Mouse (Mus musculus): ENCODE results near the gene Gcdh. TPM values are rescaled to one million over a fixed set of nuclear protein-coding genes. Genes with fewer than 3 reads are reported as not detected.
"Not testable (repeated sequence)": the region's sequence is repeated elsewhere in the genome, so short reads cannot be mapped to it uniquely, and the experiment has no call there.

The Gcdh gene
- total RNA-seq, 2 experiments from 2014 or later, result 22.1 to 28.2 TPM

DNA sequence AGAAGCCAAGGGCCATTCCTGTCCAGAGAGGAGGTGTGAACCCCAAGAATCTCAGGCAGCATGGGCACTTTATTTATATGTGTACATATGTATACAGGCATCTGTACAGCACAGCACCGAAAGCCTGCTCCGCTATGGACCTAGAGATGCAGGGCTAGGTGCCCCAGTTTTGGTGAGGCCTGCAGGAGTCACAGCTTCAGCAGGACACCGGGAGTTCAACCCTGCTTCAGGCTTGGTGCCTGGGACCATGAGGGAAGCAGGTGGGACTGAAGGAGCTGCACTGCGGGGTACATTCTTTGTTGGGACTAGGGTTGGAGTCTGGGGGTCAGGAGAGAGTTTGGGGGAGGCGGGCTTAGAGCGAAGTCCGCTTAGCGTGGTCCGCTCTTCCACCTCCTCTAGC, 18.1 kb upstream of the Gcdh start:
- DNase-seq (ENCODE audit: low spot score in 2 of 2), result no peak

GRCm38 (mm10) chr8:84910551-84910950, 16.8 kb upstream of the Gcdh start:
- DNase-seq (ENCODE audit: low spot score in 2 of 2), result no peak

DNA sequence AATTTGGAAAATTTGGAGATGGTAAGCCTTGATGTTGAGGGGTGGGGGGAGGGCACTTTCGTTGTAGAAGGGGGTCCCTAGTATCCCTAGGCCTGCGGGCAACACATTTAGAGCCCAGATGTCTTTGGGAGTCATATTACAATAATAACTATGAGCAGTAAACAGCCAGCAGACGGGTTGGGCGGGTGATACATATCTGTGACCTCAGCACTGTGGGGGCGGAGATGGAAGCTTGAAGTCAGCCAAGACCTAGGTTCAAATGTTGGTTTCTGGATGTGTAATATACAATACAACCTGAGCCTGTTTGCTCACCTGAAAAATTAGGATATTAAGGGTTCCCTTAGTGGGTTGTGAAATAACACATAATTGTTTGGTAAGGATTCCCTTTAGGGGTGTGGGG, 16.2 kb upstream of the Gcdh start:
- no peak for DNase-seq (ENCODE audit: low spot score in 2 of 2)

DNA sequence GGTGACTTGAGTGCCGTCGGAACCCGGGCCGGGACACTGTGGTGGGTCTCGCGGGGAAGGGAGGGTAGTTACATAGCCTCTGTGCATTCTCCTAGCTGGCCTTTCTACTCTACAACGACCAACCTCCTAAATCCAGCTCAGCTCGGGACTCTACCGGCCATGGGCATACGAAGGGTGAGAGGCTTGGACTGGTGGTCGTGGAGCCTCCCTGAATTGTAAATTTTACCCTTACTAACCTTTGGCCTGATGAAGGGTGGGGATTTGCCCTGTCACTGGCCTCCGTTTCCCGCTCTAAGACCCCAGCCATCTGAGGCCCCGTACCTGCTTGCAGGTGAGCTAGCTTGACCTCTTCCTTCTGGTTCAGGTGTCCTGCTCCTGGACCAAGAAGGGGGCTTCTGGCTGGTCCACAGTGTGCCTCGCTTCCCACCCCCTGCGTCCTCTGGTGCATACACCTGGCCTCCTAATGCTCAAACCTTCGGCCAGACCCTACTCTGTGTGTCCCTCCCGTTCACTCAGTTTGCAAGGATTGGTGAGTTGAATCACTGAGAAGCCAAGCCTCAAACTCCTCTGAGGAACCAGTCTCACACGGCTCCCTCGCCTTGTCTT, 15.5 kb upstream of the Gcdh start:
- DNase-seq (ENCODE audit: low spot score in 2 of 2), result no peak

DNA sequence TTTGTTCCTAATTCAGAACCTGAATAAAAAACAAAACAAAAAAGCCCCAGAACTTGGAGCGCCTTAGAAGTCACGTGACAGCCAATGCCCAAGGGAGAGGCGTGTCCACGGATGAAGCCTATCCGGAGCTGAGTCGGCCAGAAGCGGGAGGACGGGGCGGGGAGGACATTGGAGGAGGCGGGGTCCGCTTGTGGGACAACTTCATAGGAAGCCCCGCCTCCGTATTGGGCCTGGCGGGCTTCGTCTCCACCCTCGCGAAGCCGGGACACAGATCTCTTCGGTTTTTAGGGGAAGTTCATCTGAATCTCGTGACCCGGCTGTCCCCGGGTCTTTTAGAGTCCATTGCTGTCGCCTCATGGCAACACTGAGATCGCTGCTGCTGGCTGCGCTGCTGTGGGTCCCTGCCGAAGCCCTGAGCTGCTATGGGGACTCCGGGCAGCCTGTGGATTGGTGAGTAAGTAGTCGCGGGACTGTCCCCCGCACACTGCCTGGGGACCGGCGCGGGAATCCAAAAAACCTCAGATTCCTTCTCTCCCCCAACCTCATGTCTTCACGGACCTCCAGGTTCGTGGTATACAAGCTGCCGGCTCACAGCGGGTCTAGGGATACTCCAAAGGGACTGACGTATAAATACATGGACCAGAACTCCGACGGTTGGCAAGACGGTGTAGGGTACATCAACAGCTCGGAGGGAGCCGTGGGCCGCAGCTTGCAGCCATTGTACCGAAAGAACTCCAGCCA, 14.9 kb upstream of the Gcdh start, which contains the start of gene Dnase2a:
Dnase2a (plus strand) TSS at position 140 of the 741 bp plus-strand sequence.
- DNase-seq (ENCODE audit: low spot score in 2 of 2), result peak; percentile 93 to 97

DNA sequence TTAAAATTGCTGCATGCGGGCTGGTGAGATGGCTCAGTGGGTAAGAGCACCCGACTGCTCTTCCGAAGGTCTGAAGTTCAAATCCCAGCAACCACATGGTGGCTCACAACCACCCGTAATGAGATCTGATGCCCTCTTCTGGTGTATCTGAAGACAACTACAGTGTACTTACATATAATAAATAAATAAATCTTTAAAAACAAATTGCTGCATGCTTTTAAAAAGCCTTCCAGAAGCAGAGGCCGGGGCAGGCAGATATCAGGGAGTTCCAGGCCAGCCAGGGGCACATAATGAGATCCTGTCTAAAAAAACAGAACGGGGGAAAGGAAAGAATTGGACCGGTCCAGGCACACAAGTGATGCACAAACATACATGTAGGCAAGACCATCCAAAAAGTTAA, 14.3 kb upstream of the Gcdh start:
- DNase-seq (ENCODE audit: low spot score in 2 of 2), result not testable (repeated sequence)

- DNase-seq (ENCODE audit: low spot score in 2 of 2), result no peak
These were observed 13.8 kb upstream of the Gcdh start for GRCm38 (mm10) chr8:84907493-84907892.

DNA sequence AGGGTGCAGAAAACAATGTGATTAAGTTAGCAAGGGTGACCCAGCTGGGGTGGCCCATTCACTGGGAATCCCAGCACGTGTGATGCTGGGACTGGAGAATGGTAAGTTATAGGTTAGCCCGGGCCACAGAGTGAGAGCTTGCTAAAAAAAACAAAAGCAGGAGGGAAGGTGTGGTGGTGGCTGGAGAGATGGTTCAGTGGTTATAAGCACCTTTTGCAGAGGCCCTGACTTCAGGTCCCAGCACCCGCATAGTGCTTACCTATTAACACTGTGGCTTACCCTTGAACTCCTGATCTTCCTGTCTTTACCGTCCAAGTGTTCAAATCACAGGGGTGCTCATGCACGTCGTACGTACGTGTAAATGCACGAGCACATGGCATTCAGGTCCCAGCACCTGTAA, 13.3 kb upstream of the Gcdh start:
- no peak for DNase-seq (ENCODE audit: low spot score in 2 of 2)

DNA sequence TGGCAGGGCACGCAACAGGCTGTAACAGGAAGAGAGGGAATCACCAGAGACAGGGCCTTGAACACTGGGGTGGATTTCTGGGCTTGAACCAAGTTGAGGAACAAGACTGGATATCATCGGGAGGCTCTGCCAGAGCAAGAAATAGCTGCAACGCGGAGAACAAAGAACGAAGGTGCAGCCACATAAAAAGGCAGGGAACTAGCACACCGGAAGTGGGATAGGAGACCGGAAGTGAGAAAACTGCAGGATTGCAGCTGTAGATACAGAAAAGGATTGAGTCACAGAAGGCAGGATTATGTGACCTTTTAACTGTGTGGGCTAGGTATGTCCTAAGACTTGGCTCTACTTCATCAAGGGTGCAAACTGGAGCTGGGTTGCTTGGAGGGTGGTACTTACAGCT, 10.6 kb upstream of the Gcdh start:
- no peak for DNase-seq (ENCODE audit: low spot score in 2 of 2)

GRCm38 (mm10) chr8:84902920-84903661, 9.4 kb upstream of the Gcdh start:
- DNase-seq (ENCODE audit: low spot score in 2 of 2), result peak; percentile 87 to 93

GRCm38 (mm10) chr8:84902367-84902919, 8.7 kb upstream of the Gcdh start:
- no peak for DNase-seq (ENCODE audit: low spot score in 2 of 2)

DNA sequence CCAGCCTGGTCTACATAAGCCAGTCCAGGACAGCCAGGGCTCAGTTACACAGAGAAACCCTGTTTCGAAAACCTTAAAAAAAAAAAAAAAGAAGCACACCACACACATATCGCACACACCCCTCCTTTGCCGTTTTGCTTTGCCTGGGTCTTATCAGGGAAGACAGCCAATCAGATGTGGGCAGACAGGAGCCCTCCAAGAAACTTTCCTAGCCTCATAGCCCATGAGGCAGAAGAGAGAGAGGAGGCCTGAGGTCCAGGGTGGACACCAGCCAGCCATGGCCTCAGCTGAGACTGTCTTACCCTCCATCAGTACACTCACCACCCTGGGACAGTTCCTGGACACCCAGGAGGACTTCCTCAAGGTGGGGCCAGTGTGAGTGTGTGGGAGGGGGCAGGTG, 8.0 kb upstream of the Gcdh start, which contains the start of gene Klf1:
Klf1 (plus strand) TSS at position 177 of the 400 bp plus-strand sequence.
- no peak for DNase-seq (ENCODE audit: low spot score in 2 of 2)

DNA sequence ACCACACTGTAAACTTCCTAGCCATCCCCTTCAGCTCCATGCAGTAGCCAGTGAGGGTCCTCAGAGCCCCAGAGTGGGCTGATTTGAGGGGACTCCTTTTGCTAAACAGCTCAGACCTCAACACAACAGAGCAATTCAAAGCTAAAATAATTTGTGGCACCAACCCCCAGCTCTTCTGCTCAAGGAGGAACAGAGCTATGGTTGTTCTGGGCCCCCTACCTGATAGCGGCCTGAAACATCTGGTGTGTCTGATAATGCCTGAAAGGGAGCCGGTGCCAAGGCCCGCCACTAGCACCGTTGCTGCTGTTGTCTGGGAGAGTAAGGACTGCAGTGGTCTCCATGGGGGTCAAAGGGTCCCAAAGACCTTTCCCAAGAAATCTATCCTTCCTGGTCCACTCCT, 7.3 kb upstream of the Gcdh start:
- no peak for DNase-seq (ENCODE audit: low spot score in 2 of 2)

- DNase-seq (ENCODE audit: low spot score in 2 of 2), result no peak
These were observed 2.2 kb upstream of the Gcdh start for GRCm38 (mm10) chr8:84895963-84896362.

DNA sequence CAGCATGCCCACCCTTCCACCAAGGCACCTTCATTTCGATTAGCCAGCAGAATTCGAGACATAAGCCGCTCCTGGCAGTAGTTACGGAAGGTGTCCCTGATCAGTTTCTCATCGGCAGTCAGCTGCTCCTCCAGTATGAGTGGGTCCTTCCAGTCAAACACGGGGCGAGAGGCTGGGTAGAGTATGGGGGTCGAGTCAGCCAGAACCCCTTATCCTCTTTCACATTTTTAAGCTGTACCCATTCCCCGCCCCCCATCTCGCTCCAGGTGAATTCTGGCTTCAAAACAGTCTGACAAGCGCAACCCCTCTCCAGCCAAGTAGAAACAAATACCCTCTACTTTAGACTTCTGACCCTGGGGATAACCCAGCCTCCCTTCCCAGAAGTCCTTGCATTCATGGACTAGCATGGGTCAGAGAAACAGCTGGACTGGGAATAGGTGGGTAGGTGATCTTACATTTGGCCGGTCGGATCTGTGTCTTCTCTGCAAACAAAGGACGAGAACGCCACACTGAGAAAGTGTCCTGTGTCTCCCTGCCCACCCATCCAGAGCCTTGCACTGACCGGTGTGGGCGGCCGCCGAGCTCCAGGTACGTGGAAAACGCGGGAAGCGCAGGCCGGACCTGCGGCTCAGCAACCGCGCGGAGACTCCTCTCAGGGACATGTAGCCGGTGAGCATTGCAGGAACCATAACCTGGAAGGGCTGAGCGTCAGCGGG, 570 bp downstream of the Gcdh start:
- DNase-seq (ENCODE audit: low spot score in 2 of 2), result no peak

DNA sequence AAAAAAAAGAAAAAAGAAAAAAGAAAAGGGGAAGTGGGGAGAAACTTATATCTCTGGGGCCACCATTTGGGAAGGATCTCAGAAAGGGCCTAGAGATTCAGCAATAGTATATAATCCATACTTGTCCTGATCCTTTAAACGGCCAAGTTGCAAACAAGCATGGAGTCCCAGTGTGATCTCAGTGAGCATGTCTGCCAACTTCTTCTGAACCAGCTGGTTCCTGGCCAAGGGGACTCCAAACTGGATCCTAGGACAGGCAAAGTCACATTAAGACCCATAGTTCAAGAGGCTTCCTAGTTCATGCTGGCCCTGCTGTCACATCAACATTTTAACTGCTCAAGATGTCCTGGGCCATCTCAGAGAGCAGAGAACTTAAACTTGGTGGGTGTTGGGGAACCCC, 4.6 kb downstream of the Gcdh start:
- DNase-seq (ENCODE audit: low spot score in 2 of 2), result no peak

GRCm38 (mm10) chr8:84888280-84888679, 5.4 kb downstream of the Gcdh start:
- no peak for DNase-seq (ENCODE audit: low spot score in 2 of 2)

GRCm38 (mm10) chr8:84884728-84885127, 9.0 kb downstream of the Gcdh start:
- no peak for DNase-seq (ENCODE audit: low spot score in 2 of 2)

- DNase-seq (ENCODE audit: low spot score in 2 of 2), result no peak
These were observed 14.8 kb downstream of the Gcdh start for GRCm38 (mm10) chr8:84878915-84879314.

GRCm38 (mm10) chr8:84877297-84878035, 16.3 kb downstream of the Gcdh start:
- no peak for DNase-seq (ENCODE audit: low spot score in 2 of 2)
